Mouse (Mus musculus) skeletal muscle tissue, postnatal 0 days (tissue): Measurements from ENCODE around the gene Zfp986. TPM values are rescaled to one million over a fixed set of nuclear protein-coding genes. Genes with fewer than 3 reads are reported as not detected.

Experiments
- polyA plus RNA-seq: library from polyadenylated mRNA; unstranded; fragments of >200 nt; fragmentation: Nextera tagmentation; extraction: Ambion mirVana; gene quantifications from 2 replicates; pipeline ENCODE4 v1.2.1, GENCODE M21; 2015

Gene Zfp986
- not detected in 2 replicates for polyA plus RNA-seq

GRCm38 (mm10) chr4:145868494-145868893, at the start of gene Zfp986:
Gene Zfp986, plus strand, starts transcription at chr4:145868794.

Other genes with a start within 250 kb of the Zfp986 start
- not detected in 2 replicates for gene Zfp980, start 198.1 kb upstream of the Zfp986 start, polyA plus RNA-seq
- not detected in 2 replicates for gene Zfp987, start 228.5 kb downstream of the Zfp986 start, polyA plus RNA-seq